Mouse (Mus musculus): ENCODE results near the gene AL607142.1. TPM values are rescaled to one million over a fixed set of nuclear protein-coding genes. Genes with fewer than 3 reads are reported as not detected.

AL607142.1 gene
- total RNA-seq, 2 experiments from 2014 or later, result not detected

DNA sequence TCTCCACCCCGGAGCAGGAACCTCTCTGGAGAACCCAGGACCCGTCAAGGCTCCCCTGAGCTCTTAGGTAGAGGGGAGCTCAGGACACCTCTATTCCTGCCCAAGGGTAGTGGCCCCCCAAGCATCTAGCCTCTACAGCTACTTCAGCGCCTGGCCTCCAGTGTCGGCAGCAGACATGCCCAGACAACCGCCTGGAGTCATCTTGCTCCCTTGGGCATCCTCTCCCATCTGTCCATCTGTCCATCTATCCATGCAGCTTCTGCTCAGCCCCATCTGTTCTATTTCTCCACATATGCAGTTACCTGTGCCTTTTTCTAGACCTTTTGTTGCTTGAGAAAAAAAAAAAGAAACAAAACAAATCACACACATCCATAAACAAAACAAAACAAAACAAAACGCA, 69.4 kb downstream of the AL607142.1 start:
- intact Hi-C loops (cut with DNase I), result loop anchor here (5.0 kb wide), 1 partner anchor 502 kb away; no protein-coding TSS in a partner anchor
- DNase-seq (ENCODE audit: extremely low spot score in 1 of 2, low spot score in 2 of 2), result no peak

DNA sequence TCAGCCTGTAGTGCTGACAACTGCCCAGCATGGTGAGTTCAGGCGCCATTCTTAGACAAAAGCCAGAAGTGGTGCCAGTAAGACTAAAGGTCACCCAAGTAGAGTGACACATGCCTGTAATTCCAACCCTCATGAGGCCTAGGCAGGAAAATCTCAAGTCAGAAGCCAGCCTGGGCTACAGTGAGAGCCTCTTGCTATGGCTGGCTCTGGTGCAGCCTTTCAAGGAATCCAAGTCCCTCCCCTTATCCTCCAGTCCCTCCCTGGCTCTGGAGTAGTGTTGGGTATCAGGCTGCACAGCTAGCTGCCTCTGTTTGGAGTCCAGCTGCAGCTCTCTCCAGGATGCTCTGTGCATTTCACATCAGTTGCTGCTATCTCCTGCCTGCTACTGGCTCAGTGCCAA, 77.0 kb downstream of the AL607142.1 start:
- intact Hi-C loops (cut with DNase I), result no loop called here
- no peak for DNase-seq (ENCODE audit: extremely low spot score in 1 of 2, low spot score in 2 of 2)

GRCm38 (mm10) chr4:120142905-120143304, 78.1 kb downstream of the AL607142.1 start:
- intact Hi-C loops (cut with DNase I), result no loop called here
- no peak for DNase-seq (ENCODE audit: extremely low spot score in 1 of 2, low spot score in 2 of 2)

Other genes starting within 250 kb of the AL607142.1 start
- gene Edn2, start 96.2 kb downstream of the AL607142.1 start, total RNA-seq (2021), result not detected
- 10 to 100 TPM; 27.6 to 28.4 TPM for gene Foxo6, start 222.4 kb downstream of the AL607142.1 start, total RNA-seq (2021)